Mouse (Mus musculus): ENCODE measurements at regions not wholly inside any gene's neighbourhood (a gene's known extent, or its start where the extent isn't known, plus 50 kb on each side); places are given as distances from the start of the nearest gene placed in this dataset.
"Not testable (repeated sequence)": the region's sequence is repeated elsewhere in the genome, so short reads cannot be mapped to it uniquely, and the experiment has no call there.

DNA sequence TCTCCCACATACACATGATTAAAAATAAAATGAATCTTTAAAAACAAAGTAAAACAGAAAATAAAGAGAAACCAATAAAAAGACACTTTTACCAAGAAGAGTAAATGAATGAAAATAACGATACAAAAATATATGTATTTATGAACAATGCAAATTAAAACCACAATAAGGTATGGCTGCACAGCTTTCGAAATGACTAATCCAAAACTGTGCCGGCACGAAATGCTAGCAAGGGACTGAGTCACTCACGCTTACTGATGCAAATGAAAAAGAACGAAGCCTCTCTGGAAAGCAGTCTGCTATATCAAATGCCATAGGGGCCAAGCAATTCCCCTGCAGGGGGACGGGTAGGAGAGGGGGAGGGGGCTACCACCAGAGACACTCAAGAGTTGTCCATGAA lies 704.0 kb downstream of the 4930447A16Rik start:
- DNase-seq (ENCODE audit: low spot score in 2 of 2): peak in 1 of 2 experiments; percentile 11

DNA sequence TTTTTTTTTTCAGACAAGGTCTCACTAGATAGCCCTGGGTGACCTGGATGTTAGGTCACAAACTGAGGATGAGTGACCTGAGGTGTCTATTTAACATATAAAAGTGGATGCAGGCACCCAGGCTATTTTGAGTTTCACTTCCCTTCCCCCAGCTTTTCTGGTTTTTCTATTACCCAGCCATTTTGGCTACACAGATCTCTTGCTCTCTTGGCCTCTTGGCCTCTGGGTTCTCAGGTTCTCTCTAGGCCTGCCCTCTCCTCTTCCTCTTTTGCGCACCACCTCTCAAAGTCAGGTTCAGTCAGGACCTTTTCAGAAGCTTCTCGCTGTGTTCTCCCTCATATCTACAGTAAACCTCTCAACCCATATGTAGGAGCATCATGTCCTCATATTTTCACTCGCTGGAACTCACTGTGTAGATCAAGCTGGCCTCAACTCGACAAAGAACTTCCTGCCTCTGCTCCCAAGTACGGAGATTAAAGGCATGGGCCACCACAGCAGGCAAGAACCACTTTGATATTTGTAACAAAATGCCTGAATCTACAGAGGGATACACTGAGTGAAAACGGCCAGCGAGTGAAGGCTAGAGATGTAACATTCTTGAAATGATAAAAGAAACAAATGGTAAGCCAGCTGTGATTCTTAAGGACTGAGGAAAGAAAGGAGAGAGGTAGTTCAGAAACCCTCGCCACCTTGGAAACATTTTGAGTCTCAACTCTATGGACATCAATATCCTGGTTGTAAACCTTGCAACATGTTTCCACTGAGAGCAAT lies 704.7 kb downstream of the 4930447A16Rik start:
- DNase-seq (ENCODE audit: low spot score in 2 of 2): no peak

DNA sequence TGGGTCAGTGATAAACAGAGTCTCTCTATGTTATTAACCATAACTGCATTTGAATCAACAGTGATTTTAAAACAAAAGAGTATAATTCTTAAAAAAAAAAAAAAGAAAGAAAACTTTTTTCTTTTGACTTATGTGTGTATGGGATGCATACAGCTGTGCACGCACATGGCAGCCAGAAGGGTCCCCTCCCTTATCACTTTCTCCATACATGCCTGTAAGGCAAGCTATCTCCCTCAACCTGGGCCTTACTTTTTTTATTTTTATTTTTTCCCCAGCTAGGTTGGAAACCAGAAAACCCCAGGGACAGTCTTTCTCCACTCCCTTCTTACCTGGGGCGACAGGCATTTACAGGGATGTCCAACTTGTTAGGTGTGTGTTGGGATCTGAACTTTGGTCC lies 705.3 kb downstream of the 4930447A16Rik start:
- no peak for DNase-seq (ENCODE audit: low spot score in 2 of 2)

DNA sequence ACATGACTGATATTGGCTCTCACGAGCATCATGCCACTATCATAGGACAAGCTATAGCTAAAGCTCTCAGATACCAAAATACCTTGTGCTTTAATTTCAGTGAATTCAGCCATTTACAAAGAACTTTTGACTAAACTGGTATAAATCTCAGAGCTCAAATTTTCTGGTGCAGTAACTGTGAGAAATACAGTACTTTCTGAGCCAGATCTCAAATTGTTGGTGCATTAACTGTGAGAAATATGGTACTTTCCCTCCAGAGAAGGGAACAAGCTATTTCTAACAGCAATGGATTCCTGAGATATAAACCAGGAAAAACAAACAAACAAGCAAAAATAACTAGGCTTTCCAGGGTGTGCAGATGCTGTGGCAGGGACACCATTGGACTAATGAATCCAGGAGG lies 714.3 kb downstream of the 4930447A16Rik start:
- DNase-seq (ENCODE audit: low spot score in 2 of 2): no peak

DNA sequence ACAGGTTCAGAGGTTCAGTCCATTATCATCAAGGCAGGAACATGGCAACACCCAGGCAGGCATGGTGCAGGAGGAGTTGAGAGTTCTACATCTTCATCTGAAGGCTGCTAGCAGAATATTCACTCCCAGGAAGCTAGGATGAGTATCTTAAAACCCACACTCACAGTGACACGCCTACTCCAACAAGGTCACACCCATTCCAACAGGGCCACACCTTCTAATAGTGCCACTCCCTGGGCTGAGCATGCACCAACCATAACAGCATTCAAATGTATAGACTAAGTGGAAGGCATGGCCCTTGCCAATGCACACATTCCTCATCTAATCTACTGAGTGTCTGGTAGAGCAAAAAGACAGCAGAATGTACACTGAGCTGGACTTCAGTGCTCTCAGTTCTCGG lies 718.1 kb downstream of the 4930447A16Rik start:
- DNase-seq (ENCODE audit: low spot score in 2 of 2): no peak

DNA sequence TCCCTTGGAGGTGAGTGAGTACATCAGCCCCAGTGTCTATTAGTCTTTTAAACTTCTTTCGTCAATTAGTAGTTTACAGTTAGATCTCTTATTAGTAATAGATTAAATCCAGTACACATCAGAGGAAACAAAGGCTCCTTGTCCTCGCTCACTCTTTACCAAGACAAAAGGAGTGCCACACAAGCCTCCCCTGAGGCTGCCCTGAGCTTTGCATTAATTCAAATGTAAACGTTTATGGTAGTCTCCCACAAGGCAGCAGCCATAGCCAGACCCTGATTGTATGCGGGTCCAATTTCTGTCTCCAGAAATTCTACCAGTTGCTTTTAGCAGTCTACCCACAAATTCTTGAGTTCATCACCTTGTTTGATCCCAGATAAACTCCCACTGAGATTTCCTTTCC lies 726.3 kb downstream of the 4930447A16Rik start:
- DNase-seq (ENCODE audit: low spot score in 2 of 2): no peak

DNA sequence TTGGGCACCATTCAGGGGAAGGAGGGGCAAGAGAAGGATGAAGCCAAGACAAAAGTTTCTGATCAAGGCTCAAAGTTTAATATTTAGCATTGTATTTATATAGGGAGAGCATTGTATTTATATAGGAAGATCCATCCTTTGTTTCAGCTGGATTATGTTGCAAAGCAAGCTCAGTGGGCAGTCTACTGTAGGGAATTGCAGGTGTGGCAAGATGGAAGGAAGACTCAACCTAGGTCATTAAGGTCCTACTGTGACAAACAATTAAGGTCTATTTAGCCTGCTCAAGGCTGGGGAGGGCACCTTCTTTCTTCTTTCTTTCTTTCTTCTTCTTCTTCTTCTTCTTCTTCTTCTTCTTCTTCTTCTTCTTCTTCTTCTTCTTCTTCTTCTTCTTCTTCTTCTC lies 728.5 kb downstream of the 4930447A16Rik start:
- DNase-seq (ENCODE audit: low spot score in 2 of 2): not testable (repeated sequence)

DNA sequence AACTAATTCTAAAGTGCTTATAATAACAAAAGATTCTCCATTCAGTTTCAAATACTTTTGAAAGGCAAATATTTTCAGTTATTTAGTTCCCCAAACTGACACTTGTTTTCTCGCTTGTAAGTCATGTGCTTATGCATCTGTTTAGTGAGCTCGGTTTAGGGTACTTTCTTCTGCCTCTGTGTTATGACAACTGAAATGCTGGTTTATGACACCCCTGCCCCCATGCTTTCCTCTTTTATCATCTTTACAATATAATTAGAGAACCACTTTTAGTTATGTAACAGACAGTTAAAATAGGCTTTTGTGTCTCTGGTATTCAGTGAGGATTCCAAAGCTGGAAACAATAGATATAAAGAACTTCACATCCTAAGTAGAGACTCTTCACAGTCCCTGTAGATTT lies 733.8 kb downstream of the 4930447A16Rik start:
- no peak for DNase-seq (ENCODE audit: low spot score in 2 of 2)

DNA sequence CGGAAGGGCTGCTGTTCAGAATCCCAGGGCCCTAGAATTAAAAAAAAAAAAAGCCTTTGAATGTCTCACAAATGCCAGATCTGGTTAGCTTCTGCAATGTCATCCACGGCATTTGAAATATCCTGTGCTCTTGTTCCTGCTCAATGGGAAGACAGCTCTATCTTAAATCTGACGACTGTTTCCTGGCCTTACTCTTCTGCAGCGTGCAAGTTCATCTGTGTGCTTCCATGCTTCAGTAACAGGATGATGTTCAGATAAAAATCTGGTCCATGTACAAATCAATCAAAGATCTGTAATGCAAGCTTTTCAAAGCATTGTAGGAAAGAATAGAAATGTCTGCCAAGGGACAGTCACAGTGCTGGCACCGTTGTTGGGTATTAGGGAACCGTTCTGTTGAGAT lies 738.4 kb downstream of the 4930447A16Rik start:
- no peak for DNase-seq (ENCODE audit: low spot score in 2 of 2)

DNA sequence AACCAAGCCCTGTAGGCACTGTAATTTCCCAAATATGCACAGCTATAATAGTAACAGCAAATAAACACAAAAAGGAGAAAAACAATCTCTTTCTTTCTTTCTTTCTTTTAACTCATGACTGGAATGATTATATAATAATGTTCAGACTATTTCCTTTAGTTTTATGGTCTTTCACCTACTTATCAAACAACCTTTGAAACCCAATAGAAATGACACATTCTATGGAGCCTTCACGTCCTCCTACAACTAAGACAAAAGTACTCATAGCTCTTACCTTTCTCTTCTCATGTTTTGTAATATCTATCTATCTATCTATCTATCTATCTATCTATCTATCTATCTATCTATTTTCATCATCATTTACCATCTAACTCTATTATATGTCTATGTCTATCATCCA lies 739.5 kb downstream of the 4930447A16Rik start:
- DNase-seq (ENCODE audit: low spot score in 2 of 2): no peak

DNA sequence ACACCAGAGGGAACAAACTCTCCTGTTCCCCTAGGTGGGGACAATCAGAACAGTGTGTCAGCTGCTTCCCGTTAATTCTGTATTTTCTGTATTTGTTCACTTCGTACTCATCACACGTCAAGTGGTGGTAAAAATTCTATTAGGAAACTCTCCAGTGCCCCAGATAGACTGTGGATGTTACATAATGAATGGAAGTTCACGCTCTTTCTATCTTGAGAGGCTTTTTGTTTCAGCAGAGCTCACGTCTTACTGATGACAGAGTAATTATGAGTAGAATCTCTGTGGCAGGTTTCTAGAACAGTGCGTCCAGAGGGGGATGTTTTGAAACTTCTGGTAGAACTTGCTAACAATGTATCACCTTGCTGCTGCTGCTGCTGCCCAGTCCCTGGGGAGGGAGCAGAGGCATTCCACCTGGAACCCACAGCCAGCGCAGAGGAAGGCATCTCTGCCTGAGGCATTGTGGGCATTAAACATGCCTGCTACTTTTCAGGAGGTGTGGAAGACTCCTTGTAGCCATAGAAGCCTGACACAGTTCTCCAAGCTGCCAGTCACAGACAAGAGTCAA lies 740.6 kb downstream of the 4930447A16Rik start:
- no peak for DNase-seq (ENCODE audit: low spot score in 2 of 2)

DNA sequence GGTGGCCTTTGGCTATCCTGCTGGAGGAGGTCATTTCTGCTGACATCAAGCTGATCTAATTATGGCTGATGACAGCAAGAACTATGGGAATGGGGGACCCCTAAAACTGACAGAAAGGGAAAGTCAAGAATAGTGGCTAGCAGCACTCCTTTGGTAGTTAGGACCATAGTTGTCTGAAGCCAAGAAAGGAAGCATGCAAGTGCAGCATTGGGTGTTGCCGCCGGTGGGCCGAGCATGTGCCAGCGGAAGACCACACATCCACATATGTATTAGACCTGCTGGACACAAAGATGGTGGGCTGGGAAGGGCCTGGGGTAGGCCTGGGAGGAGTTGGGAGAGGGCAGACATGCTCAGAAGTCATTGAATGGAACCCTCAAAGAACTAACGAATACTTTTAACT lies 741.1 kb downstream of the 4930447A16Rik start:
- no peak for DNase-seq (ENCODE audit: low spot score in 2 of 2)

DNA sequence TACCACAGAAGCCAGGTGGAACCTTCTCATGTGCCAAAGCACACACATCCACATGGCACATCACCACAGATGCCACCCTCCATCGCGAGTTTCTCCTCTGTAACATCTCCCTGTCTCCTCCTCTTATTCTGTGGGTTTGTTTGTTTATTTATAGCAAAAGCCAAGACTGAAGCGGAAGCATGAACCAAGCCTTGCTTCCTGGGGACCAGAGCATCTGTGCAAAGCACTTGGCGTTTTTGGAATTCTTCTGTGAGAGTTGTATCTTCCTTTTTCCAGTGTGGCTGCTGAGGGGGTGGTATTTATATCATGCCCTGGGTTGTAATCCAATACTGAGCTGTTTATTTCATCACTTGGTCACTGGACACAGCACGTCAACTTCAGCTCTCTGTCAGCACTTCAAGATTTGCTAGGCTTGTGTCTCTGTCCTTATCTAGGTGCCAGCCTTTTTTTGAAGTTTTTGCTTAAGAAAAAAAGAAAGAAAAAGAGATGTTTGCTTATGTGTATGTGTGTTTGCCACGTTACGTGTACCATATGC lies 742.3 kb downstream of the 4930447A16Rik start:
- no peak for DNase-seq (ENCODE audit: low spot score in 2 of 2)

DNA sequence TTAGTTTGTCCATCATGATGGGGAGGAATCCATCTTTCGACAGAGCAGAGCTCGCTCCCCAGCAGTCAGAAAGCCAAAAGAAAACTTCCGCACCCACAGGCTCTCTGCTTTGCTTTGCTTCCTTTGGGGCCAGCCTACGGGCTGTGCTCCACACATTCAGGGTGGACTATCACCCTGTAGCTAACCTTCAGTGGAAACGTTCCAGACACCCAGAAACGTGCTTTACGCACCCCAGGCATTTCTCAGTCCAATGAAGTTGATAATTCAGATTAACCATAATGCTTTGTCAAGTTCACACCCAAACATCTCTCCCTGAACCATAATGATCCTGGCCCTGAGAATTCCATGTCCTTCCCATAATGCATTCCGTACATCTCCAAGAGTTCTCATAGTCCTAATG lies 743.8 kb downstream of the 4930447A16Rik start:
- DNase-seq (ENCODE audit: low spot score in 2 of 2): no peak
